ENCODE assay signal across 19 mouse cellular contexts in the genomic region with DNA sequence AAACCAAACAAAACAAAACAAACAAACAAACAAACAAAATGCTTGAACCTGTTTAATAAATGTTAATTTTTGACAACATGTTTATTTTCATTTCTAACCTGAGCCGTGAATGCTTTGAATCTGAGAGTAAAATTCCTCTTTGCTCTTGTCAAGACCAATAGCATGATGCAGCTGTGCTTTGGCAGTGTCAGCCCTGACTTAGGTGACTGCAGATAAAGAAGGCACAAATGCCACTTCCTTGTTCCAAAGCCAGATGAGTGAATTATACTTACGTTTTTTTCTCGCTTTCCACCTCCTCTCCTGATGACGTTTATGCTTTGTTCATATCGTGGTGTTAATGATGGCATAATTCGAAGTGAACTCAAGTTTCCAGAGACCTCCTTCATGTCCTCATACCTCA.
"Had no signal": no experiment of that assay in that cellular context is flagged by ENCODE, and none has a peak within 500 bp of the region (broad histone marks: within the 10 kb centered on the region; RNA-seq: fewer than 3 reads in every experiment).

No protein-coding gene starts in this region.

- H3K4me1 ChIP-seq: neural tube, embryonic 15.5 days had no signal

- H3K27me3 ChIP-seq: liver, embryonic 13.5 days; liver, embryonic 15.5 days; lung, embryonic 15.5 days; midbrain, embryonic 12.5 days; neural tube, embryonic 13.5 days; neural tube, embryonic 15.5 days had no signal

- DNase-seq: liver, embryonic 13.5 days; liver, postnatal 0 days; lung, adult 2 months; lung, postnatal 4 days; midbrain, embryonic 14.5 days; retina, postnatal 1 day; right cerebral cortex, adult 18-20 months; right cerebral cortex, postnatal 25 days; right cerebral cortex, postnatal 4 days; spleen, adult 18-20 months; thymus, adult 18-20 months; thymus, postnatal 25 days had no signal

- H3K4me3 ChIP-seq: liver, embryonic 13.5 days; liver, embryonic 15.5 days; lung, embryonic 15.5 days; midbrain, embryonic 10.5 days; midbrain, embryonic 12.5 days; myocyte; neural tube, embryonic 13.5 days; neural tube, embryonic 15.5 days had no signal

- H3K9me3 ChIP-seq: liver, embryonic 13.5 days; liver, embryonic 15.5 days; lung, embryonic 15.5 days; midbrain, embryonic 10.5 days; midbrain, embryonic 12.5 days; neural tube, embryonic 13.5 days; neural tube, embryonic 15.5 days had no signal

- H3K36me3 ChIP-seq: liver, embryonic 13.5 days; liver, embryonic 15.5 days; lung, embryonic 15.5 days; midbrain, embryonic 10.5 days; midbrain, embryonic 12.5 days; neural tube, embryonic 13.5 days; neural tube, embryonic 15.5 days had no signal

- H3K9ac ChIP-seq: liver, embryonic 13.5 days; liver, embryonic 15.5 days; liver, postnatal 0 days; lung, embryonic 15.5 days; midbrain, embryonic 12.5 days; neural tube, embryonic 13.5 days; neural tube, embryonic 15.5 days had no signal

- H3K27ac ChIP-seq: liver, embryonic 13.5 days; liver, embryonic 15.5 days; lung, embryonic 15.5 days; midbrain, embryonic 10.5 days; midbrain, embryonic 12.5 days; neural tube, embryonic 13.5 days; neural tube, embryonic 15.5 days had no signal
